Mouse (Mus musculus) small intestine, adult 2 months (tissue): ENCODE data around the gene Cenpv. TPM values are rescaled to one million over a fixed set of nuclear protein-coding genes. Genes with fewer than 3 reads are reported as not detected.
"Not testable (repeated sequence)": the region's sequence is repeated elsewhere in the genome, so short reads cannot be mapped to it uniquely, and the experiment has no call there.

Source experiments
- H3K27ac ChIP-seq: fragments of 200-500 bp; 2 replicates; pipeline ENCODE4 v1.5.1; 2012; ENCODE audit warnings: low read depth, low read length, control low read depth, inconsistent platforms; ENCODE audit not compliant: insufficient read depth
- H3K27me3 ChIP-seq: fragments of 200-500 bp; 2 replicates; pipeline ENCODE4 v1.6.1; 2012; ENCODE audit warnings: mild to moderate bottlenecking, moderate library complexity, low read length, inconsistent platforms; ENCODE audit not compliant: control insufficient read depth, insufficient read depth
- H3K36me3 ChIP-seq: fragments of 200-500 bp; 2 replicates; pipeline ENCODE4 v1.6.1; 2012; ENCODE audit warnings: mild to moderate bottlenecking, low read length, control low read depth, inconsistent platforms; ENCODE audit not compliant: control insufficient read depth, insufficient read depth
- H3K4me1 ChIP-seq: fragments of 200-500 bp; 2 replicates; pipeline ENCODE4 v1.6.1; 2012; ENCODE audit warnings: low read length, inconsistent platforms, mixed read lengths; ENCODE audit not compliant: control insufficient read depth, insufficient read depth, insufficient read length
- H3K4me3 ChIP-seq: fragments of 200-500 bp; 2 replicates; pipeline ENCODE4 v1.5.1; 2012; ENCODE audit warnings: low read depth, mild to moderate bottlenecking, control low read depth, inconsistent platforms, low read length, moderate library complexity
- CTCF ChIP-seq: fragments of 200-500 bp; IDR thresholded peaks from 2 replicates; pipeline ENCODE4 v1.5.1; 2012; ENCODE audit warnings: low read depth, mild to moderate bottlenecking, control low read depth, inconsistent platforms, low read length, moderate library complexity, mixed read lengths; ENCODE audit not compliant: insufficient replicate concordance, insufficient read length; ENCODE audit errors: extremely low read depth
- POLR2A ChIP-seq: fragments of 200-500 bp; IDR thresholded peaks from 2 replicates; pipeline ENCODE4 v1.6.1; 2012; ENCODE audit warnings: low read depth, mild to moderate bottlenecking, control low read depth, inconsistent platforms, low read length, moderate library complexity
- WGBS: fragments of 180-500 bp; shearing (Covaris S2); methylation state at CpG from one replicate; pipeline ENCODE4 v1.1.7; 2018; 5-methylcytosine and 5-hydroxymethylcytosine counted together
- polyA plus RNA-seq: library from polyadenylated mRNA; depleted of rRNA; stranded (reverse); fragments of >200 nt; gene quantifications from 2 replicates; pipeline ENCODE4 v1.2.3, GENCODE M21; 2012

The Cenpv gene
- polyA plus RNA-seq, 1 experiment: 175 TPM

- Histone ChIP-seq H3K27me3 (no peaks in the 10 kb centered on the region), H3K4me1 (peaks cover 3% of the 10 kb centered on the region), H3K36me3 (no peaks in the 10 kb centered on the region), H3K27ac (no peak overlapping the region), H3K4me3 (no peak overlapping the region)
- TF ChIP-seq POLR2A (no peak), CTCF (no peak)
- 74% methylated on average over 6 of the region's 6 CpGs for WGBS
Observed at GRCm38 (mm10) chr11:62513311-62513710, 25.8 kb downstream of the Cenpv start.

- Histone ChIP-seq H3K27me3 (no peaks in the 10 kb centered on the region), H3K36me3 (no peaks in the 10 kb centered on the region), H3K27ac (no peak overlapping the region), H3K4me1 (peaks cover 3% of the 10 kb centered on the region), H3K4me3 (no peak overlapping the region)
- 95% methylated on average over 8 of the region's 8 CpGs for WGBS
- TF ChIP-seq POLR2A (no peak), CTCF (no peak)
Observed at GRCm38 (mm10) chr11:62512529-62513080, 26.5 kb downstream of the Cenpv start.

GRCm38 (mm10) chr11:62511444-62512202 lies 27.4 kb downstream of the Cenpv start:
- H3K27ac ChIP-seq: no peak overlapping the region
- WGBS: 59% methylated on average over 13 of the region's 13 CpGs
- H3K4me1 ChIP-seq: peaks cover 3% of the 10 kb centered on the region
- TF ChIP-seq POLR2A (no peak), CTCF (no peak)
- H3K27me3 ChIP-seq: no peaks in the 10 kb centered on the region
- H3K36me3 ChIP-seq: no peaks in the 10 kb centered on the region
- no peak overlapping the region for H3K4me3 ChIP-seq

DNA sequence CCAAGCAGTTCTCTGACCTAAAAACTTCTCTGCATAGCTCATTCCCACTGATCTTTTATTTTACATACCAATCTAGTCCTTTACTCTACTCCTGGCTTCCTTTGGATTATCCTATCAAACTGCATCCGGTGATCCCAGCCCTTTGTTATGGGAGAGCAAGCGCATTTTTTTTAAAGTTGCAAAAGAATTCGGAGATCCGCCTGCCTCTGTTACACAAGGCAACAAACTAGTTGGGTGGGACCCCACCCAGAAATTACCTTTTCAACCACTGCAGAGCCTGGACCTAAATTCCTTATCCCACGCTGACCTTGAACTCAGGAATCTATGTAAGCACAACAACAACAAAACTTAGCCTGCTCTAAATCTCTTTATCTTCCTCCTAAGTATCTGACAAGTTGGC lies 28.1 kb downstream of the Cenpv start:
- 76% methylated on average over 5 of the region's 5 CpGs for WGBS
- no peak overlapping the region for H3K27ac ChIP-seq
- TF ChIP-seq POLR2A: no peak
- TF ChIP-seq CTCF: no peak
- H3K4me1 ChIP-seq: peaks cover 3% of the 10 kb centered on the region
- no peaks in the 10 kb centered on the region for H3K36me3 ChIP-seq
- H3K4me3 ChIP-seq: no peak overlapping the region
- H3K27me3 ChIP-seq: no peaks in the 10 kb centered on the region

- Histone ChIP-seq H3K36me3 (peaks cover 2% of the 10 kb centered on the region; the same call in 1 of the 2 replicates), H3K4me3 (no peak overlapping the region), H3K4me1 (peaks cover 3% of the 10 kb centered on the region), H3K27ac (no peak overlapping the region), H3K27me3 (no peaks in the 10 kb centered on the region)
- WGBS: 65% methylated on average over 3 of the region's 3 CpGs
- no peak for TF ChIP-seq CTCF
- no peak for TF ChIP-seq POLR2A
Observed at GRCm38 (mm10) chr11:62509571-62509970, 29.5 kb downstream of the Cenpv start.

DNA sequence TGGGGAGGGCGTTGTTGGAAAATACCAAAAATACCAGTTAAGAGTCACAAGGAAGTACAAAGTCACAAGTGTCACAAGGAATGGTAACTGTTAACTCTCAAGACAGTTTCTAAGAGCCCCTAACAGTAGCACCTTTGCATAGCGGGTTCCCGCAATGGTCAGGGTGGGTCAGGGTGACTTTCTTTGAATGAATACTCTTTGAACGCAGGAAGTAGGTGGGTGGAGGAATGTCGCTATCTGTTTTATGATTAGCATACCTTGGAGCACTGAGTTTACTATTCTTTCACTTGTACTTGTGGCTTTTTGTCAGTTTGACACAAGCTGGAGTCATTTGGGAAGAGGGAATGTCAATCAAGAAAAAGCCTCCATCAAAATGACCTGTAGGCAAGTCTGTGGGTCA lies 30.2 kb downstream of the Cenpv start:
- not testable (repeated sequence) for H3K36me3 ChIP-seq, H3K4me3 ChIP-seq, H3K4me1 ChIP-seq, H3K27ac ChIP-seq, H3K27me3 ChIP-seq
- 97% methylated on average over 5 of the region's 5 CpGs for WGBS

GRCm38 (mm10) chr11:62508365-62508764 lies 30.7 kb downstream of the Cenpv start:
- H3K27me3 ChIP-seq, H3K4me1 ChIP-seq, H3K4me3 ChIP-seq, H3K36me3 ChIP-seq, H3K27ac ChIP-seq: not testable (repeated sequence)
- WGBS: 97% methylated on average over 13 of the region's 13 CpGs

- Histone ChIP-seq H3K27ac (no peak overlapping the region), H3K4me1 (peaks cover 3% of the 10 kb centered on the region), H3K36me3 (peaks cover 3% of the 10 kb centered on the region; the same call in 1 of the 2 replicates), H3K27me3 (no peaks in the 10 kb centered on the region), H3K4me3 (no peak overlapping the region)
- 82% methylated on average over 4 of the region's 4 CpGs for WGBS
- TF ChIP-seq CTCF: no peak
- no peak for TF ChIP-seq POLR2A
Observed at GRCm38 (mm10) chr11:62507683-62508082, 31.4 kb downstream of the Cenpv start.
